Mouse (Mus musculus) gastrocnemius, postnatal 25 days (tissue): ENCODE measurements around the gene Bace1. TPM values are rescaled to one million over a fixed set of nuclear protein-coding genes. Genes with fewer than 3 reads are reported as not detected.

Source experiments
- DNase-seq: peaks from one replicate; pipeline ENCODE4 v3.0.0; 2022
- long read RNA-seq, 2 experiments: library from polyadenylated mRNA; stranded (forward); transcript quantifications; one replicate each; pipeline ENCODE4 v2.0.0; 2021
- total RNA-seq, 2 experiments: library from RNA; stranded (reverse); gene quantifications; 1 replicate in 1 of 2; 2 replicates in 1 of 2; pipeline ENCODE4 v1.2.3; 2021

The Bace1 gene
- 10 to 100 TPM; 34.1 to 43.6 TPM for total RNA-seq
- long read RNA-seq, experiment 1, full-length matches to known transcripts, result 5 of 58 reads
- long read RNA-seq, experiment 1, partial matches to known transcripts, result 0 of 58 reads
- long read RNA-seq, experiment 1, other reads (novel, unspliced or antisense), result 53 of 58 reads
- long read RNA-seq, experiment 2, full-length matches to known transcripts, result 8 of 45 reads
- long read RNA-seq, experiment 2, partial matches to known transcripts, result 3 of 45 reads
- long read RNA-seq, experiment 2, other reads (novel, unspliced or antisense), result 34 of 45 reads

DNA sequence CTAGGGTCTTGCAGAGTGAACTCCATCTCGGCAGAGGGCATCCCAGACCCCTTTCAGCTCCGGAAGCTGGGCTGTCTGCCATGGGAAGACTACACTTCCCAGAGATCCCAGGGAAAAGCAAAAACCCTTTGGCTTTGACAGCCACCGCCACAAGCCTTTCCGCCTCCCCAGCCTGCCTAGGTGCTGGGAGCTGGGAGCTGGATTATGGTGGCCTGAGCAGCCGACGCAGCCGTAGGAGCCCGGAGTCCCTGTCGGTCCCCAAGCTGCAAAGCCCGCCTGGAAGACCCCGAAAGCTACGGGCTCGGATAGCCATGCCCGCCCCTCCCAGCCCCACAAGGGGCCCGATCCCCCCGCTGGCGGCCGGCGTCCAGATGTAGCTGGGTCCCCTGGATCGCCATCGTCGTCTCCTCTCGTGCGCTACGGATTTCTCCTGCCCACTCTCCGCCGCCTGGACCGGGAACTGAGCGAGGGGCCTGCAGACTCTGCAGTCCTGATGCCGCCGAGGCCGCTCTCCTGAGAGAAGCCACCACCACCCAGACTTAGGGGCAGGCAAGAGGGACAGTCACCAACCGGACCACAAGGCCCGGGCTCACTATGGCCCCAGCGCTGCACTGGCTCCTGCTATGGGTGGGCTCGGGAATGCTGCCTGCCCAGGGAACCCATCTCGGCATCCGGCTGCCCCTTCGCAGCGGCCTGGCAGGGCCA lies at the start of gene Bace1:
Gene Bace1, plus strand, starts transcription at position 147 of the 705 bp plus-strand sequence.
- DNase-seq, result peak; percentile 76

GRCm38 (mm10) chr9:45791456-45792142 lies 46.8 kb upstream of the Bace1 start:
- DNase-seq, result no peak

GRCm38 (mm10) chr9:45792235-45792634 lies 46.1 kb upstream of the Bace1 start:
- DNase-seq, result no peak

DNA sequence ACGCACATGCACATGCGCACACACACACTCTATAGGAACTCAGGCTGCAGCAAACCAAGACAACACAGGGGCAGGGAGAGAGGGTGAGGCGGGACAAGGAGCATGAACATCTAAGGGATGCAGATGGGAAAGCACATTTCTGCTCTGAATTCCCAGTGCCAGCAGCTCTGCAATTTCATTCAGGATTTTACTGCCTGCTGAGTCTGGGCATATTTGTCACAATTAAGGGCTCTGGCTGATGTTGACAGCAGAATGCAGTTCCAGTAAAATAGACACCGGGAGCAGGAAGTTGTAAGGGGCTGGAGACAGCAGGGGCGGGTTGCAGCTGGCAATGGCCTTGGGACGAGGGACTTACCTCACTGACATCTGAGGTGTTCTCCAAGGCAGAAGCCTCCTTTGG lies 44.7 kb upstream of the Bace1 start:
- no peak for DNase-seq

DNA sequence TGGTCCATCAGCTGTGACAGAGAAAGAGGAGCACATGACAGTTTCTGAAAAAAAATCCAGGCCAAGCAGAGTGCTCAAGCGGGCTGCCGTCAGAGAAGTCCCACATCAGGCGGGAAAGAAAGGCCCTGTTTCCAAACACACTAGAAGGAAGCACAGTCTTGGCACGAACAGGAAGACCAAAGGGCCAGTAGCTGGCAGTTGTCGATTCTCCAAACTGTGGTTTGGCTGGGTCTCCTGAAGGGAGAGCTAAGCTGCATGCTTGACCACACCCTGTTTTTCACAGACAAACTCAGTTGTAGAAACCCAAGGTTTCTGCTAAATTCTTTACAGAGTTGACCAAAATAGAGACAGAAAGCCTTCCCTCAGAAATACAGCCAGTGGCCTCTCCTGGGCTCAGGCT lies 42.7 kb upstream of the Bace1 start:
- DNase-seq, result peak; percentile 76

DNA sequence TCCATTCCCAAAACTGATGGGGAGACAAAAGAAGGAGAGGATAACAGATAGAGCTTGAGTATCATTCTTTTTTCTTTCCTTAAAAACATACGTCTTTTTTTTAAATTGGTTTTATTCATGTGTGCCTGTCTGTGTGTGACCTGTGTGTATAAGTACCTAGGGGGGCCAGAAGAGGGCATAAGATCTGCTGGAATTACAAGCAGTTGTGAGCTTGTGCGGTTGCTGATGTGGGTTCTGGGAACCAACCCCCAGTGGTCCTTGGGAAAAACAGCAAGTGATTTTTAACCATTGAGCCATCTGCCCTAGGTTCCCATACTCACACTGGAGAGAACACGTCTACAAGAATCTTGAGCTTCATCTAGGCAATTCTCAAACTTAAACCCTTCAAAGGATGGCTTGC lies 41.1 kb upstream of the Bace1 start:
- no peak for DNase-seq

GRCm38 (mm10) chr9:45798467-45799164 lies 39.8 kb upstream of the Bace1 start:
- no peak for DNase-seq

DNA sequence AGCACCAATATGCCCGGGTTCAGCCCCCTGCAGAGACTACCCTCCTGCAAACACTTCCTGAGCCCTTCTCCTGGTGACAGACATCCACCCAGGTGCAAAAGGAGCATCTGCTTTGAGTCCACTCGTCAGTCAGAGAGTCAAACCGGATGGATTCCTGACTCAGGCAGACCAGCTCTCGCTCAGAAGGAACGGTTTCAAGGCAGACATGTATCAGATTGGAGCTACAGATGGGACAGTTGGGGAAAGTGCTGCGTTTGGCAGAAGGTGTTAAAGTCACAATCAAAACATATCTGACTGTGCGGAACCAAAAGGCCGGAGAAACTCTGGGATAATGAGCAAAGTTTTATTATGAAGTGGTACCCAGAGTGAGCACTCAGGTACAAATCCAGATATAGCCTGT lies 39.0 kb upstream of the Bace1 start:
- DNase-seq, result no peak

GRCm38 (mm10) chr9:45803070-45803774 lies 35.2 kb upstream of the Bace1 start:
- DNase-seq, result no peak

DNA sequence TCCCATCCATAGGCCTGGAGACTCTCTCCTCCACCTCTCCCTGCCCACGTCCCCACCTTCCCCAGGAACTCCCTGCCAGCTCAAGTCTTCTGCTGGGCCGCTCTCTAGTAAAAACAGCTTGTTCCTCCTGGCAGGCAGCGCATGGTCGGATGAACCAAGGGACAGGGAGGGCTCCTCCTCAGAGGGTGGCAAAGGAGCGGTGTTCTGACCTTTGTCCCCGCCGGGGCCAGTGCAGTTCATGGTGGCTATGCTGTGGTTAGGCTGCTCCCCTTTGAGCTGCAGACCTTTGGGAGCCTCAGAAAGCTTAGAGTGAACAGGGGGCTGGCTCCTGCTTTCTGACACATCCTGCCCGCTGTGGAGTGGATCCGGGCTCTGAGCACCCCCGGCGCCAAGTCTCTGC lies 31.5 kb upstream of the Bace1 start:
- DNase-seq, result no peak

DNA sequence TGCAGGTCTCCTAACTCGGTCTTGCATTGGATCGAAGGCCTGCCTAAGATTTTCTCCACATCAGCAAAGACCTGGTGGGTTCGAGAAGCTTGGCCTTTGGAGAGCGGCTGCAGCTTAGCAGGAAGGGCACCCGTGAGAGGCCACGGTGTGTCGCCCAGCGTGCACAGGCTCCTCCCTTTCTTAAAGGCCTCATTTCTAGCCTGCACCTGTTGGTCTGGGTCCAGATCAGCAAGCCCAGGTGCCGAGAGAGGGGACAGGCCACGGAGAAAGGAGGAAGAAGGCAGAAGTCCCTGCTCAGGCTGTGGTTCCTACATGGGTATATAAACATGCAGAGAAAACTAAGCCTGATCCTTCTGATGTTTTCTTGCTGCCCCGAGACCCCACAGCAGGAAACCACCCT lies 31.0 kb upstream of the Bace1 start:
- DNase-seq, result no peak

GRCm38 (mm10) chr9:45807761-45808160 lies 30.6 kb upstream of the Bace1 start:
- DNase-seq, result no peak

- DNase-seq, result no peak
Observed at GRCm38 (mm10) chr9:45811946-45812345, 26.4 kb upstream of the Bace1 start.

- DNase-seq, result no peak
Observed at GRCm38 (mm10) chr9:45815113-45815512, 23.3 kb upstream of the Bace1 start.

DNA sequence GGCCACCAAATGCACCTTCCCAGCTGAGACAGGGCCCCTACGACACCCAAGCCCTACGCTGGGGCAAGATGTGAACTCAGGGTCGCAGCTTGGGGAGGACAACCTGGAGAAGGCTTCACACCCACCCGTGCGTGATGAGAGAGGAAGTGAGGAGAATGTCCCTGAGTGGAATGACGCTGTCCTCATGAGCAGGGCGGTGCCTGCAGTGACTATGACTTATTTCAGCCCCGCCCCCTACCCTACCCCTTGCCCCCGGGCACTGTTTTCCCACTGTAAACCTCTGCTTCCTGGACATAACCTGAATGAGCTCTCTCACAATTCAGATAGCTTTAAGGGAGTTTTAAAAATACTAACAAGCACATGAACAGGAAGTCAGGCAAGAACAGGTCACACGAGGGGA lies 22.9 kb upstream of the Bace1 start:
- DNase-seq, result no peak

- no peak for DNase-seq
Observed at GRCm38 (mm10) chr9:45818406-45819011, 19.9 kb upstream of the Bace1 start.

GRCm38 (mm10) chr9:45827663-45828290 lies 10.6 kb upstream of the Bace1 start:
- peak; percentile 24 for DNase-seq

- DNase-seq, result peak; percentile 89
Observed at GRCm38 (mm10) chr9:45828291-45828963, 10.0 kb upstream of the Bace1 start, which contains the start of gene Cep164. Gene Cep164 (minus strand): TSS chr9:45828691.

GRCm38 (mm10) chr9:45829107-45829506 lies 9.3 kb upstream of the Bace1 start:
- DNase-seq, result peak; percentile 15

DNA sequence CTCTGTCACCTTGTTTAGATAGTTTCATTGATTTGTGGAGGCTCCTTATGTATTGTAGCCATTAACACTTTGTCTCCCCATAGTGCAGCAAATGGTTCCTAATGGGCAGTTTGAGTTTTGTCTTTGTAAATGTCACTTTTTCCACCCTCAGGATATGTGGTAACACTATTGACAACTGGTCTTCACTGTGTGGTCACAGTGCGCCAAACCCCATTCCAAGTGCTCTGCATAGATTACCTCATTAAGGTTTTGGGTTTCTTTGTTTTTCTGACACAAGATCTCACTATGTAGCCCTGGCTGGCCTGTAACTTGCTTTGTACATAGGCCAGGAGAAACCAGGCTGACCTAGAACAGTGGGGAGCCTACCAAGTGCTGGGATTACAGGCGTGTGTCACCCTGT lies 5.5 kb upstream of the Bace1 start:
- no peak for DNase-seq
